Mouse (Mus musculus) CD8-positive naive resting alpha-beta T cell, adult 57 days (primary cell): ENCODE results near the gene Elp5. TPM values are rescaled to one million over a fixed set of nuclear protein-coding genes. Genes with fewer than 3 reads are reported as not detected.

Experiments
- total RNA-seq: library from RNA; stranded (reverse); gene quantifications from one replicate; pipeline ENCODE4 v1.2.4, GENCODE M21; 2023

Elp5 gene
- 36.4 TPM for total RNA-seq

GRCm38 (mm10) chr11:69982225-69982624 is at the start of gene Elp5:
TSS of gene Elp5 (minus strand) at chr11:69982517.

GRCm38 (mm10) chr11:70016669-70017068 is 34.4 kb upstream of the Elp5 start, which contains the start of gene Dlg4:
TSS of gene Dlg4 (plus strand) at chr11:70016942.

GRCm38 (mm10) chr11:70014880-70015558 is 32.7 kb upstream of the Elp5 start, which contains the start of gene Acadvl:
TSS of gene Acadvl (minus strand) at chr11:70015411.

GRCm38 (mm10) chr11:70000396-70000898 is 18.1 kb upstream of the Elp5 start, which contains the start of gene Dvl2:
TSS of gene Dvl2 (plus strand) at chr11:70000595.

GRCm38 (mm10) chr11:69995391-69995960 is 13.2 kb upstream of the Elp5 start, which contains the start of gene Phf23:
TSS of gene Phf23 (plus strand) at chr11:69995777.

GRCm38 (mm10) chr11:69990850-69991691 is 8.8 kb upstream of the Elp5 start, which contains the start of gene Gabarap:
TSS of gene Gabarap (plus strand) at chr11:69991143.

GRCm38 (mm10) chr11:69981141-69981762 is 1.1 kb downstream of the Elp5 start, which contains the start of gene Ctdnep1:
TSS of gene Ctdnep1 (plus strand) at chr11:69981156.

GRCm38 (mm10) chr11:69964650-69965270 is 17.6 kb downstream of the Elp5 start, which contains the start of gene Cldn7:
TSS of gene Cldn7 (plus strand) at chr11:69964779.

GRCm38 (mm10) chr11:69948066-69948762 is 34.1 kb downstream of the Elp5 start, which contains the start of gene Slc2a4:
TSS of gene Slc2a4 (minus strand) at chr11:69948188.

GRCm38 (mm10) chr11:69935137-69935879 is 47.0 kb downstream of the Elp5 start, which contains the start of gene Ybx2:
TSS of gene Ybx2 (plus strand) at chr11:69935796.

GRCm38 (mm10) chr11:69921114-69922011 is 61.0 kb downstream of the Elp5 start, which contains the start of gene Eif5a:
TSS of gene Eif5a (minus strand) at chr11:69921958.

Other genes with a start within 250 kb of the Elp5 start
- 188 TPM for gene Polr2a, start 223.9 kb downstream of the Elp5 start, total RNA-seq
- gene Slc35g3, start 220.5 kb downstream of the Elp5 start, total RNA-seq: not detected
- gene Zbtb4, start 216.6 kb downstream of the Elp5 start, total RNA-seq: 52.4 TPM
- gene Chrnb1, start 186.6 kb downstream of the Elp5 start, total RNA-seq: 3.1 TPM
- gene Fgf11, start 180.7 kb downstream of the Elp5 start, total RNA-seq: not detected
- not detected for gene Tmem102, start 176.9 kb downstream of the Elp5 start, total RNA-seq
- not detected for gene Gm39566, start 167.2 kb downstream of the Elp5 start, total RNA-seq
- gene Spem2, start 164.1 kb downstream of the Elp5 start, total RNA-seq: not detected
- gene Spem1, start 160.3 kb downstream of the Elp5 start, total RNA-seq: not detected
- 0.49 TPM for gene Nlgn2, start 144.7 kb downstream of the Elp5 start, total RNA-seq
- 20.8 TPM for gene Tmem256, start 144.0 kb downstream of the Elp5 start, total RNA-seq
- gene Plscr3, start 136.1 kb downstream of the Elp5 start, total RNA-seq: 18.2 TPM
- gene Tnk1, start 123.8 kb downstream of the Elp5 start, total RNA-seq: not detected
- gene Tmem95, start 104.5 kb downstream of the Elp5 start, total RNA-seq: not detected
- gene Kctd11, start 101.1 kb downstream of the Elp5 start, total RNA-seq: 1.0 TPM
- gene Acap1, start 87.0 kb downstream of the Elp5 start, total RNA-seq: 435 TPM
- 2.8 TPM for gene 2810408A11Rik, start 81.5 kb downstream of the Elp5 start, total RNA-seq
- gene Neurl4, start 81.4 kb downstream of the Elp5 start, total RNA-seq: 44.9 TPM
- gene Gps2, start 68.6 kb downstream of the Elp5 start, total RNA-seq: 145 TPM
- gene Eif5a, start 60.6 kb downstream of the Elp5 start, total RNA-seq: 317 TPM
- not detected for gene Ybx2, start 46.7 kb downstream of the Elp5 start, total RNA-seq
- not detected for gene Slc2a4, start 34.3 kb downstream of the Elp5 start, total RNA-seq
- gene Cldn7, start 17.7 kb downstream of the Elp5 start, total RNA-seq: not detected
- gene Ctdnep1, start 1.4 kb downstream of the Elp5 start, total RNA-seq: 114 TPM
- gene Gabarap, start 8.6 kb upstream of the Elp5 start, total RNA-seq: 172 TPM
- gene Phf23, start 13.3 kb upstream of the Elp5 start, total RNA-seq: 55.3 TPM
- gene Dvl2, start 18.1 kb upstream of the Elp5 start, total RNA-seq: 47.2 TPM
- 46.3 TPM for gene Acadvl, start 32.9 kb upstream of the Elp5 start, total RNA-seq
- 27.8 TPM for gene Dlg4, start 34.4 kb upstream of the Elp5 start, total RNA-seq
- gene Asgr1, start 71.6 kb upstream of the Elp5 start, total RNA-seq: not detected
- gene Asgr2, start 110.1 kb upstream of the Elp5 start, total RNA-seq: not detected
- gene Mgl2, start 147.8 kb upstream of the Elp5 start, total RNA-seq: not detected
- not detected for gene Clec10a, start 173.7 kb upstream of the Elp5 start, total RNA-seq
- gene Slc16a11, start 230.2 kb upstream of the Elp5 start, total RNA-seq: not detected
- gene Slc16a13, start 238.5 kb upstream of the Elp5 start, total RNA-seq: 2.5 TPM
- 0.15 TPM for gene Bcl6b, start 247.3 kb upstream of the Elp5 start, total RNA-seq